Mouse (Mus musculus): ENCODE measurements around the gene Ywhab. TPM values are rescaled to one million over a fixed set of nuclear protein-coding genes. Genes with fewer than 3 reads are reported as not detected.

Gene Ywhab
- polyA plus RNA-seq, 1 experiment: 118 TPM

DNA sequence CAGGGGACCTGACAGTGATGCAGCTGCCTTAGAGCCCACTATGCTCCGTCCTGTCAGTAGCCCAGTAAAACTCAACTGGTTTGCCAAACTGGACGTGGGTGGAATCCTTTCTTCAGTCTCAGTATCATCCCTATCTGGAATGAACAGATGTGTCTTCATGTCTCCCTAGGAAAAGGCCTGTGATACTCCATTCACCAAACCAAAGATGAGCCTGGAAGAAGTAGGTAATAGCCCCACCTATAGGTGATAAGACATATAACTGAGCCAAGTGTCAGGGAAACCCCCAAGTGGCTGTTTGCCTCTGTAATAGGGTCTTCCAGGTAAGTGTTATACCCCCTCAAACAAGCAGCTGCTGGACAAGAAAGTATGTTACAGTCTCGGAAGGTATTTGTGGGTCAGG, 24.1 kb downstream of the Ywhab start:
- H3ac ChIP-seq (ENCODE audit: control insufficient read depth, insufficient read length): no peak overlapping the region
- H3K4me2 ChIP-seq (ENCODE audit: low read depth): no peak overlapping the region
- peaks cover 58% of the 10 kb centered on the region for H3K36me3 ChIP-seq (ENCODE audit: control insufficient read depth, insufficient read depth)
- H3K4me3 ChIP-seq: no peak overlapping the region
- TF ChIP-seq SRF (IDR thresholded peaks at IDR 0.05; ENCODE audit: control insufficient read depth, insufficient read length, low read depth): no peak
- no peak for TF ChIP-seq MYOG (IDR thresholded peaks at IDR 0.05; ENCODE audit: control insufficient read depth in 1 of 3, insufficient read depth in 1 of 3, insufficient read length in 2 of 3, low read depth in 2 of 3)
- no peak for TF ChIP-seq POLR2AphosphoS2 (IDR thresholded peaks at IDR 0.05; ENCODE audit: insufficient read length, low read depth)
- no peak for TF ChIP-seq TCF12 (IDR thresholded peaks at IDR 0.05; ENCODE audit: insufficient read depth, poor library complexity, severe bottlenecking)
- TF ChIP-seq E2F4 (IDR thresholded peaks at IDR 0.05; ENCODE audit: insufficient read depth): no peak
- TF ChIP-seq MAX (IDR thresholded peaks at IDR 0.05; ENCODE audit: low read depth): no peak
- no peak for TF ChIP-seq CEBPB (IDR thresholded peaks at IDR 0.05; ENCODE audit: insufficient read depth, poor library complexity, severe bottlenecking)
- TF ChIP-seq TCF3 (IDR thresholded peaks at IDR 0.05; ENCODE audit: insufficient read length, low read depth): no peak
- TF ChIP-seq REST (IDR thresholded peaks at IDR 0.05; ENCODE audit: insufficient read depth, insufficient read length): no peak
- no peak for TF ChIP-seq POLR2A (IDR thresholded peaks at IDR 0.05; ENCODE audit: insufficient read length, low read depth)
- TF ChIP-seq MYOD1 (IDR thresholded peaks at IDR 0.05; ENCODE audit: control insufficient read depth in 1 of 3, insufficient read length in 2 of 3, low read depth in 2 of 3): no peak
- no peak for TF ChIP-seq USF1 (IDR thresholded peaks at IDR 0.05; ENCODE audit: low read depth)
- no peaks in the 10 kb centered on the region for H3K79me2 ChIP-seq (ENCODE audit: control insufficient read depth, insufficient read depth)
- no peaks in the 10 kb centered on the region for H3K27me3 ChIP-seq (ENCODE audit: control insufficient read depth, insufficient read depth, insufficient read length)

GRCm38 (mm10) chr2:164019943-164020342, 25.2 kb downstream of the Ywhab start:
- peaks cover 48% of the 10 kb centered on the region for H3K36me3 ChIP-seq (ENCODE audit: control insufficient read depth, insufficient read depth)
- TF ChIP-seq TCF3 (IDR thresholded peaks at IDR 0.05; ENCODE audit: insufficient read length, low read depth) (no peak), MYOD1 (IDR thresholded peaks at IDR 0.05; ENCODE audit: control insufficient read depth in 1 of 3, insufficient read length in 2 of 3, low read depth in 2 of 3) (no peak), TCF12 (IDR thresholded peaks at IDR 0.05; ENCODE audit: insufficient read depth, poor library complexity, severe bottlenecking) (no peak), POLR2A (IDR thresholded peaks at IDR 0.05; ENCODE audit: insufficient read length, low read depth) (no peak), MYOG (IDR thresholded peaks at IDR 0.05; ENCODE audit: control insufficient read depth in 1 of 3, insufficient read depth in 1 of 3, insufficient read length in 2 of 3, low read depth in 2 of 3) (no peak), POLR2AphosphoS2 (IDR thresholded peaks at IDR 0.05; ENCODE audit: insufficient read length, low read depth) (no peak)

DNA sequence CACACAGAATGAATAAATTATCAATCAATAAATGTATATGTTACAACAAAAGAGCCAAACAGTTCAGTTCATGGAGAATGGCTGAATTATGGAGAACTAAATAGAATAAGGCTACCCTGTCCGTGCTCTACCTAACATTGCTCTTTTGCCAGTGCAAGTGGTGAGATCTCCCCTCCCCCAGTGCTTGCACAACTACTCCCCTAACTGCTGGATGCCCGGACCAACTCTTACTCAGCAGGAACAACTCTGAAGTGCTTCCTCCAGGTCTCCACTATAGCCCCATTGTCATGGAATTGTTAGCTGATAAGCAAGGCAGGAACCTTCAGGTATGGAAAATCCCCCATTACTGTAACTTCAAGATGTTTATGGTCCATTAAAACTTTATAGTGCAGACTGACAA, 27.3 kb downstream of the Ywhab start:
- Histone ChIP-seq H3ac (ENCODE audit: control insufficient read depth, insufficient read length) (no peak overlapping the region), H3K4me3 (no peak overlapping the region), H3K79me2 (ENCODE audit: control insufficient read depth, insufficient read depth) (no peaks in the 10 kb centered on the region), H3K4me2 (ENCODE audit: low read depth) (no peak overlapping the region), H3K36me3 (ENCODE audit: control insufficient read depth, insufficient read depth) (peaks cover 26% of the 10 kb centered on the region), H3K27me3 (ENCODE audit: control insufficient read depth, insufficient read depth, insufficient read length) (no peaks in the 10 kb centered on the region)
- no peak for TF ChIP-seq POLR2A (IDR thresholded peaks at IDR 0.05; ENCODE audit: insufficient read length, low read depth)
- TF ChIP-seq USF1 (IDR thresholded peaks at IDR 0.05; ENCODE audit: low read depth): no peak
- no peak for TF ChIP-seq TCF3 (IDR thresholded peaks at IDR 0.05; ENCODE audit: insufficient read length, low read depth)
- no peak for TF ChIP-seq MAX (IDR thresholded peaks at IDR 0.05; ENCODE audit: low read depth)
- TF ChIP-seq MYOG (IDR thresholded peaks at IDR 0.05; ENCODE audit: control insufficient read depth in 1 of 3, insufficient read depth in 1 of 3, insufficient read length in 2 of 3, low read depth in 2 of 3): no peak
- no peak for TF ChIP-seq E2F4 (IDR thresholded peaks at IDR 0.05; ENCODE audit: insufficient read depth)
- no peak for TF ChIP-seq REST (IDR thresholded peaks at IDR 0.05; ENCODE audit: insufficient read depth, insufficient read length)
- no peak for TF ChIP-seq TCF12 (IDR thresholded peaks at IDR 0.05; ENCODE audit: insufficient read depth, poor library complexity, severe bottlenecking)
- no peak for TF ChIP-seq SRF (IDR thresholded peaks at IDR 0.05; ENCODE audit: control insufficient read depth, insufficient read length, low read depth)
- no peak for TF ChIP-seq CEBPB (IDR thresholded peaks at IDR 0.05; ENCODE audit: insufficient read depth, poor library complexity, severe bottlenecking)
- no peak for TF ChIP-seq MYOD1 (IDR thresholded peaks at IDR 0.05; ENCODE audit: control insufficient read depth in 1 of 3, insufficient read length in 2 of 3, low read depth in 2 of 3)
- no peak for TF ChIP-seq POLR2AphosphoS2 (IDR thresholded peaks at IDR 0.05; ENCODE audit: insufficient read length, low read depth)

More at GRCm38 (mm10) chr2:164019943-164020342, 25.2 kb downstream of the Ywhab start:
- Histone ChIP-seq H3K4me2 (ENCODE audit: low read depth) (no peak overlapping the region), H3K4me3 (no peak overlapping the region), H3ac (ENCODE audit: control insufficient read depth, insufficient read length) (no peak overlapping the region), H3K79me2 (ENCODE audit: control insufficient read depth, insufficient read depth) (no peaks in the 10 kb centered on the region), H3K27me3 (ENCODE audit: control insufficient read depth, insufficient read depth, insufficient read length) (no peaks in the 10 kb centered on the region)

DNA sequence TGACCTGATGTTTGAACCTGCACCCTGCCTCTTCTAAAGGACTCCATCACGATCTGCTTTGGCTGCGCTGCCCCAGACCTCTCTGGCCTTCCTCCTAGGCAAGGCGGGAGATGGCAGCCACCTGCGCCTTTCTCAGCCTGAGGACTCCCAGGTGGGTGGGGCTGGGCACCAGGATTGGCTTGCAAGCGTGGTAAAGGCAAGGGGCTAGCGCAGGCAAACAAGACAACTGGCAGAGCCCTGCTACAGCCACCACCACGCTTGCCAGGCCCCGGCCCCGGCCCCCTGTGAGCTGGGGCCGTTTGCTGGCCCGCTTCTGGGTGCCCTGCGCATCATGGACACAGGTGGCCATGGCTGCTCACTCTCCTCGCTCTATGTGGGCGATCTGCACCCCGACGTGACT, 30.4 kb downstream of the Ywhab start, which contains the start of gene Pabpc1l:
Pabpc1l (plus strand) TSS at position 301 of the 400 bp plus-strand sequence.
- Histone ChIP-seq H3K4me3 (no peak within 1 kb of the TSS), H3K27me3 (ENCODE audit: control insufficient read depth, insufficient read depth, insufficient read length) (no peaks in the 10 kb centered on the region), H3ac (ENCODE audit: control insufficient read depth, insufficient read length) (no peak within 1 kb of the TSS), H3K4me2 (ENCODE audit: low read depth) (no peak within 1 kb of the TSS), H3K79me2 (ENCODE audit: control insufficient read depth, insufficient read depth) (no peaks in the 10 kb centered on the region), H3K36me3 (ENCODE audit: control insufficient read depth, insufficient read depth) (no peaks in the 10 kb centered on the region)
- TF ChIP-seq CEBPB (IDR thresholded peaks at IDR 0.05; ENCODE audit: insufficient read depth, poor library complexity, severe bottlenecking) (no peak), SRF (IDR thresholded peaks at IDR 0.05; ENCODE audit: control insufficient read depth, insufficient read length, low read depth) (no peak), MYOD1 (IDR thresholded peaks at IDR 0.05; ENCODE audit: control insufficient read depth in 1 of 3, insufficient read length in 2 of 3, low read depth in 2 of 3) (no peak), E2F4 (IDR thresholded peaks at IDR 0.05; ENCODE audit: insufficient read depth) (no peak), MAX (IDR thresholded peaks at IDR 0.05; ENCODE audit: low read depth) (no peak), REST (IDR thresholded peaks at IDR 0.05; ENCODE audit: insufficient read depth, insufficient read length) (no peak), POLR2AphosphoS2 (IDR thresholded peaks at IDR 0.05; ENCODE audit: insufficient read length, low read depth) (peak; percentile 25)

- no peaks in the 10 kb centered on the region for H3K27me3 ChIP-seq (ENCODE audit: control insufficient read depth, insufficient read depth, insufficient read length)
These were observed 36.4 kb downstream of the Ywhab start for GRCm38 (mm10) chr2:164031147-164031546.

More at GRCm38 (mm10) chr2:164031147-164031546, 36.4 kb downstream of the Ywhab start:
- H3K4me2 ChIP-seq (ENCODE audit: low read depth): no peak overlapping the region
- H3ac ChIP-seq (ENCODE audit: control insufficient read depth, insufficient read length): no peak overlapping the region
- H3K4me3 ChIP-seq: no peak overlapping the region
- H3K36me3 ChIP-seq (ENCODE audit: control insufficient read depth, insufficient read depth): no peaks in the 10 kb centered on the region
- TF ChIP-seq TCF12 (IDR thresholded peaks at IDR 0.05; ENCODE audit: insufficient read depth, poor library complexity, severe bottlenecking) (no peak), CEBPB (IDR thresholded peaks at IDR 0.05; ENCODE audit: insufficient read depth, poor library complexity, severe bottlenecking) (no peak), TCF3 (IDR thresholded peaks at IDR 0.05; ENCODE audit: insufficient read length, low read depth) (no peak), REST (IDR thresholded peaks at IDR 0.05; ENCODE audit: insufficient read depth, insufficient read length) (no peak), MAX (IDR thresholded peaks at IDR 0.05; ENCODE audit: low read depth) (no peak)
- H3K79me2 ChIP-seq (ENCODE audit: control insufficient read depth, insufficient read depth): no peaks in the 10 kb centered on the region

Data from myocyte (in vitro differentiated cells).